19 mouse cellular contexts compared by ENCODE assay signal in genomic region chr16:96711935-96712334, GRCm38 (mm10).
DNase-seq lines count a peak whose midpoint lies in the region; ATAC-seq and TF ChIP-seq lines count a peak whose summit lies in the region.
"Had no signal": no experiment of that assay in that cellular context is flagged by ENCODE, and none has a peak within 500 bp of the region (broad histone marks: within the 10 kb centered on the region; RNA-seq: fewer than 3 reads in every experiment).

No protein-coding gene starts in this region.

- no peak for ATAC-seq in midbrain, embryonic 11.5 days (ENCODE audit: low FRiP score)
- ATAC-seq in midbrain, postnatal 0 days (ENCODE audit: low FRiP score), result no peak
- ATAC-seq: CD4-positive, CD25-positive, alpha-beta regulatory T cell, adult 4 months; midbrain, embryonic 16.5 days; Patski had no signal

- H3K4me1 ChIP-seq in midbrain, embryonic 11.5 days (ENCODE audit: control insufficient read depth, insufficient read depth, low read length), result no peaks in the 10 kb centered on the region
- H3K4me1 ChIP-seq in midbrain, postnatal 0 days (ENCODE audit: insufficient read depth, low read length), result peaks cover 2% of the 10 kb centered on the region
- no peaks in the 10 kb centered on the region for H3K4me1 ChIP-seq in limb, embryonic 10.5 days
- H3K4me1 ChIP-seq in heart, embryonic 10.5 days, result no peaks in the 10 kb centered on the region
- H3K4me1 ChIP-seq: heart, embryonic 13.5 days; hindbrain, embryonic 15.5 days had no signal

- intact Hi-C loops in heart, postnatal 14 days (cut with DNase I), result no loop called here

- no peak overlapping the region for H3K9ac ChIP-seq in midbrain, embryonic 11.5 days (ENCODE audit: low read length)
- H3K9ac ChIP-seq in midbrain, postnatal 0 days (replicated peaks; ENCODE audit: low read length, poor library complexity, severe bottlenecking), result no peak overlapping the region
- H3K9ac ChIP-seq: heart, embryonic 13.5 days; hindbrain, embryonic 15.5 days had no signal

- no peaks in the 10 kb centered on the region for H3K9me3 ChIP-seq in midbrain, embryonic 11.5 days (ENCODE audit: control insufficient read depth, low read length)
- H3K9me3 ChIP-seq in midbrain, postnatal 0 days (ENCODE audit: low read length), result no peaks in the 10 kb centered on the region
- H3K9me3 ChIP-seq in limb, embryonic 10.5 days (replicated peaks), result no peaks in the 10 kb centered on the region
- no peaks in the 10 kb centered on the region for H3K9me3 ChIP-seq in heart, embryonic 10.5 days
- H3K9me3 ChIP-seq: heart, embryonic 13.5 days; hindbrain, embryonic 15.5 days had no signal

- no peak overlapping the region for H3K27ac ChIP-seq in midbrain, embryonic 11.5 days (ENCODE audit: low read depth, low read length)
- no peak overlapping the region for H3K27ac ChIP-seq in midbrain, postnatal 0 days (ENCODE audit: low read depth, low read length)
- H3K27ac ChIP-seq in limb, embryonic 10.5 days, result no peak overlapping the region
- H3K27ac ChIP-seq in heart, embryonic 10.5 days, result no peak overlapping the region
- H3K27ac ChIP-seq: heart, embryonic 13.5 days; hindbrain, embryonic 15.5 days had no signal

- WGBS in midbrain, embryonic 11.5 days, result 64% methylated on average over 4 of the region's 4 CpGs
- 63% methylated on average over 4 of the region's 4 CpGs for WGBS in midbrain, postnatal 0 days
- 60% methylated on average over 4 of the region's 4 CpGs for WGBS in limb, embryonic 10.5 days
- 43% methylated on average over 4 of the region's 4 CpGs for WGBS in heart, embryonic 10.5 days

- peak; percentile 81 for DNase-seq in midbrain, embryonic 11.5 days (ENCODE audit: low spot score, missing footprints)
- DNase-seq in midbrain, postnatal 0 days (ENCODE audit: low spot score), result no peak
- DNase-seq in embryo, embryonic 10 days (ENCODE audit: low spot score), result peak; percentile 62
- peak; percentile 57 for DNase-seq in limb, embryonic 10.5 days (ENCODE audit: low spot score)
- DNase-seq in heart, embryonic 10.5 days (ENCODE audit: low spot score), result no peak
- DNase-seq in heart, postnatal 14 days, result no peak
- DNase-seq in adrenal gland, postnatal 14 days, result no peak
- DNase-seq: cerebellum, postnatal 36 days; gastrocnemius, postnatal 25 days; kidney, postnatal 14 days; left cerebral cortex, postnatal 4 days; lung, postnatal 4 days; right cerebral cortex, postnatal 14 days had no signal

- no peaks in the 10 kb centered on the region for H3K27me3 ChIP-seq in midbrain, embryonic 11.5 days (ENCODE audit: control insufficient read depth, insufficient read depth, low read length)
- H3K27me3 ChIP-seq in midbrain, postnatal 0 days (ENCODE audit: insufficient read depth, low read length), result no peaks in the 10 kb centered on the region
- no peaks in the 10 kb centered on the region for H3K27me3 ChIP-seq in limb, embryonic 10.5 days (ENCODE audit: low read depth, poor library complexity, severe bottlenecking)
- no peaks in the 10 kb centered on the region; the same call in 1 of the 2 replicates for H3K27me3 ChIP-seq in heart, embryonic 10.5 days (ENCODE audit: insufficient read depth, poor library complexity, severe bottlenecking)
- H3K27me3 ChIP-seq: hindbrain, embryonic 15.5 days had no signal

- no peak for TF ChIP-seq CTCF in midbrain, postnatal 0 days (IDR thresholded peaks at IDR 0.05)

- H3K4me2 ChIP-seq in midbrain, embryonic 11.5 days, result no peak overlapping the region
- no peak overlapping the region for H3K4me2 ChIP-seq in midbrain, postnatal 0 days (ENCODE audit: low read depth, low read length, poor library complexity, severe bottlenecking)
- H3K4me2 ChIP-seq: heart, embryonic 13.5 days; hindbrain, embryonic 15.5 days had no signal

- no peak overlapping the region for H3K4me3 ChIP-seq in midbrain, embryonic 11.5 days (ENCODE audit: low read depth, low read length)
- H3K4me3 ChIP-seq in midbrain, postnatal 0 days (ENCODE audit: low read depth, low read length), result no peak overlapping the region
- H3K4me3 ChIP-seq in limb, embryonic 10.5 days, result no peak overlapping the region
- H3K4me3 ChIP-seq in heart, embryonic 10.5 days, result no peak overlapping the region
- H3K4me3 ChIP-seq: erythroblast, embryonic 14.5 days; heart, embryonic 13.5 days; hindbrain, embryonic 15.5 days had no signal

- H3K36me3 ChIP-seq in midbrain, embryonic 11.5 days (ENCODE audit: control insufficient read depth, insufficient read depth, low read length), result no peaks in the 10 kb centered on the region
- peaks cover 31% of the 10 kb centered on the region for H3K36me3 ChIP-seq in midbrain, postnatal 0 days (ENCODE audit: insufficient read depth, low read length)
- H3K36me3 ChIP-seq in limb, embryonic 10.5 days, result no peaks in the 10 kb centered on the region
- H3K36me3 ChIP-seq in heart, embryonic 10.5 days, result no peaks in the 10 kb centered on the region
- H3K36me3 ChIP-seq: heart, embryonic 13.5 days had no signal

Comparison
In these comparisons a context has a peak if more than half of its experiments do, and no peak if none do; other contexts are left out.
1. DNase-seq: peak in midbrain, embryonic 11.5 days (single experiment), embryo, embryonic 10 days (single experiment) and limb, embryonic 10.5 days (single experiment); none in midbrain, postnatal 0 days (single experiment), heart, embryonic 10.5 days (single experiment), heart, postnatal 14 days (0 of 2) and adrenal gland, postnatal 14 days (single experiment).